Mouse (Mus musculus) left cerebral cortex, adult 2 months (tissue): ENCODE results near the gene Sdc3. TPM values are rescaled to one million over a fixed set of nuclear protein-coding genes. Genes with fewer than 3 reads are reported as not detected.
A peak's percentile ranks its signal among the peaks of the same experiment; 100 is the strongest.

Source experiments
- DNase-seq, 2 experiments: peaks; one replicate each; pipeline ENCODE4 v3.0.0; 2021 to 2022; ENCODE audit warnings: low spot score in 2 of 2, mixed read lengths in 1 of 2; ENCODE audit errors: extremely low spot score in 1 of 2
- H3K27ac ChIP-seq: fragments of 200-600 bp; 2 replicates; pipeline ENCODE4 v1.8.1; 2022
- H3K4me3 ChIP-seq: fragments of 200-600 bp; 2 replicates; pipeline ENCODE4 v1.8.1; 2022
- CTCF ChIP-seq: fragments of 200-600 bp; IDR thresholded peaks from 2 replicates; pipeline ENCODE4 v1.8.1; 2022; ENCODE audit warnings: antibody characterized with exemption, mild to moderate bottlenecking, moderate library complexity
- intact Hi-C: fragments of 180-260 bp; cut with DNase I; formaldehyde crosslinking; loops from one replicate; pipeline ENCODE4 v1.15.1; 2025
- total RNA-seq, 2 experiments: library from RNA; stranded (reverse); gene quantifications; 2 replicates each; pipeline ENCODE4 v1.2.3; 2021

The Sdc3 gene
- total RNA-seq, 2 experiments from 2014 or later: 136 to 167 TPM

DNA sequence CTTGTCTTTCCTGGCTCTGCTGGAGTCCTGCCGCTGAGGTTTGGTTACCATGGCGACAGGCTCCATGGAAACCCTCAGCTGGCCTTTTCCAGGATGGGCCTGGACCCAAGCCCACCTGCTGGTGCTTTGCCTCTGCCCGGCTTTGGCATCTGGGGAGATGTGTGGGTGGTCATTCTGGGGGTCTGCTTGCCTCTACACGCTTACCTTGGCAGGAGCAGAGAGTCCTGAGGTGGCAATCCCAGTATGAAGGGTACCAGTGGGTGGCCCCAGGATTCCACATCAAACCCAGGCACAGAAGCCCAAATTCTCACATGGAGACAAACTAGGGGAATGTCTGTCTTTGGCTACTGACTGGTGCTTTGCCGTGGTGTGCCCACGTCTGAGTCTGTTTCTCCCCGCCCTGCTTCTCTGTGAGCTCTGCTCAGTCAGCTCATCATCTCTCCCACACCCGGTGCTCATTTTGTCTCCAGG, 73.6 kb downstream of the Sdc3 start:
- peak; percentile 82 to 89 for DNase-seq
- H3K4me3 ChIP-seq: no peak overlapping the region
- H3K27ac ChIP-seq: peak overlapping the region; percentile 93
- intact Hi-C loops: loop anchor here (1.0 kb wide), 1 partner anchor 10 kb away; no protein-coding TSS in a partner anchor
- no peak for TF ChIP-seq CTCF

DNA sequence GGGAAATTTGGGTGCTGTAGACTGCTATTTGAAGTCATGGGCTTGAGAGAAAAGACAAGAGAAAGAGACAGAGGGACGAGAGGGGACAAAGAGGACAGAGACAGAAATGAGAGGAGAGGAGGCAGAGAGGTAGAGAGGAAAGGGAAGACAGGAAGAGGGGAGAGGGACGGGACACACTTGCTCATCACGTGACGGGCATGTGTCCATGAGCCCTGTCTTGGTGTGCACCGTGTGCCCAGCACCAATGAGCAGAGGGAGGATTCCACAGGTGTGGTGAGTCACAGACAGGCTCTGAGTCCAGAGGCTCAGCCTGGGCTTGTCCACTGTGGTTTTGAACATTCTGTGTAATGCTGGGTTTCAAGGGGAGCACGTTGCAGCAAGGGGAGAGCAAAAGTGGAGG, 75.6 kb downstream of the Sdc3 start:
- Histone ChIP-seq H3K4me3 (no peak overlapping the region), H3K27ac (no peak overlapping the region; the same call in 1 of the 2 replicates)
- no peak for DNase-seq
- intact Hi-C loops: no loop called here
- no peak for TF ChIP-seq CTCF

- TF ChIP-seq CTCF: peak; percentile 15; the same call in 1 of the 2 replicates
- Histone ChIP-seq H3K4me3 (no peak overlapping the region), H3K27ac (0 out of 2 replicates have a peak overlapping the region, but pooled peaks have one; percentile 19)
- DNase-seq: no peak
- intact Hi-C loops: no loop called here
Measured at GRCm38 (mm10) chr4:130868803-130869202, 76.5 kb downstream of the Sdc3 start.

- no peak overlapping the region for H3K27ac ChIP-seq
- intact Hi-C loops: no loop called here
Measured at GRCm38 (mm10) chr4:130872414-130872813, 80.1 kb downstream of the Sdc3 start.

DNA sequence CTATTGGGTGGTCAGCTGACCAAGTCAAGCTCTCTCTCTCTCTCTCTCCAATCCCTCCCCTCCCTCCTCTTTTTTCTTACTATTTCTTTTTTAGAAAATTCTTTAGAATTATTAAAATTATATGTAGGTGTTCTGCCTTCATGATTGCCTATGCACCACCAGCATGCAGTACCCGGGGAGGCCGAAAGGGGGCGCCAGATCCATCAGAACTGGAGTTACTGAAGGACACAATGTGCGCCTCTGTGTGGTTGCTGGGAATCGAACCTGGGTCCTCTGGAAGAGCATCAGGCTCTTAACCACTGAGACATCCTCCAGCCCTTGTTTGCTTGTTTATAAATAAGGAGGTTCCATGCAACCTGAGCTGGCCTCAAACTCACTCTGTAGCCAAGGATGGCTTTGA, 81.1 kb downstream of the Sdc3 start:
- peak; percentile 35 for TF ChIP-seq CTCF
- H3K4me3 ChIP-seq: no peak overlapping the region
- H3K27ac ChIP-seq: no peak overlapping the region
- no peak for DNase-seq
- intact Hi-C loops: no loop called here

More at GRCm38 (mm10) chr4:130872414-130872813, 80.1 kb downstream of the Sdc3 start:
- TF ChIP-seq CTCF: no peak
- no peak overlapping the region for H3K4me3 ChIP-seq
- DNase-seq: no peak

DNA sequence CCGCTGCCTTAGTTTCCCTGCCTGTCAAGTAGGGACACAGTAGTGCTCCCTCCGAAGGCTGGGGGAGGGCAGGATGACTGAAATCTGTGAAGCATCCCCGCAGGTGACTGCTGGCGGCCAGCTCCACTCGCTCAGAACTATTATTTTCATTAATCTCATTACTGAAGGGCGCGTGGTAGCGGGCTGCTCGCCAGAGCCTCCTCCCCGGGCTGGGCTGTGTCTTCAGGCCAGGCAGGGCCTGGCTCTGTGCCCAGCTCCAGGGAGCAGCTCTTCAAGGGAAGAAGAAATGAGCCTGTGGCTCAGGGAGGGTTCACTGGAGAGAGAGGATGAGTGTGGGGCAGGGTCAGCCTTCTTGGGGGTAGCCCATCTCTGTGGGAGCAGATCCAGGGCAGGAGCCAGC, 82.3 kb downstream of the Sdc3 start:
- Histone ChIP-seq H3K4me3 (no peak overlapping the region), H3K27ac (no peak overlapping the region)
- DNase-seq: peak in 1 of 2 experiments; percentile 62
- intact Hi-C loops: no loop called here
- TF ChIP-seq CTCF: no peak

Other genes starting within 250 kb of the Sdc3 start
- 10 to 100 TPM; 28.2 to 29.8 TPM for gene Nkain1, start 218.4 kb upstream of the Sdc3 start, total RNA-seq
- 100 to 1,000 TPM; 106 to 110 TPM for gene Pum1, start 129.2 kb upstream of the Sdc3 start, total RNA-seq
- 10 to 100 TPM; 32.1 to 33.9 TPM for gene Laptm5, start 120.6 kb downstream of the Sdc3 start, total RNA-seq
- gene Matn1, start 151.8 kb downstream of the Sdc3 start, total RNA-seq: 1 to 10 TPM; 1.1 to 1.4 TPM